10 mouse cellular contexts compared by ENCODE assay signal in the genomic region with DNA sequence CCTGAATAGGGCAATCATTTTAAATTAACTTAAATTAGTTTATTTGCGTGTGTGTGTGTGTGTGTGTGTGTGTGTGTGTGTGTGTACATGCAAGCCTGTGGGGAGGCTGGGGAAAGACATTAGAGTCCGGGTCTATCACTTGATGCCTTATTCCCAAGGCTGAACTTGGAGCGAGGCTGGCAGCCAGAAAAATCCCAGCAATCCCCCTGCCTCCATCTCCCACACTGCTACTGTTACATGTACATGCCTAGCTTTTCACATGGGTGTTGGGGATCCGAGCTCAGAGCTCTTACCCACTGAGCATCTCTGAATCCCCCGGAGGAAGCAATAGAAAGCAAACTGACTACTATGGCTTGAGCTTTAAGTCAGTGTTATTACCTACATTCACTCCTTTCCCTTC. TPM values are rescaled to one million over a fixed set of nuclear protein-coding genes. Genes with fewer than 3 reads are reported as not detected.
A peak's percentile ranks its signal among the peaks of the same experiment; 100 is the strongest.
DNase-seq lines count a peak whose midpoint lies in the region; ATAC-seq and TF ChIP-seq lines count a peak whose summit lies in the region.
"Had no signal": no experiment of that assay in that cellular context is flagged by ENCODE, and none has a peak within 500 bp of the region (broad histone marks: within the 10 kb centered on the region; RNA-seq: fewer than 3 reads in every experiment).

No protein-coding gene starts in this region.

- H3K9me3 ChIP-seq in heart, embryonic 10.5 days, result no peaks in the 10 kb centered on the region
- H3K9me3 ChIP-seq in lung, embryonic 15.5 days, result no peaks in the 10 kb centered on the region
- no peaks in the 10 kb centered on the region for H3K9me3 ChIP-seq in heart, postnatal 0 days (replicated peaks; ENCODE audit: control insufficient read depth, low read length)
- H3K9me3 ChIP-seq in neural tube, embryonic 15.5 days (replicated peaks), result no peaks in the 10 kb centered on the region

- TF ChIP-seq CTCF in heart, postnatal 0 days (IDR thresholded peaks at IDR 0.05; ENCODE audit: low read depth), result no peak

- H3K4me2 ChIP-seq in lung, embryonic 15.5 days, result no peak overlapping the region
- no peak overlapping the region for H3K4me2 ChIP-seq in heart, postnatal 0 days (ENCODE audit: low read depth, low read length)
- H3K4me2 ChIP-seq in neural tube, embryonic 15.5 days, result no peak overlapping the region

- TF ChIP-seq EP300 in heart, postnatal 0 days (IDR thresholded peaks at IDR 0.05; ENCODE audit: low read depth), result no peak

- H3K36me3 ChIP-seq in heart, embryonic 10.5 days, result peaks cover 18% of the 10 kb centered on the region; the same call in 1 of the 2 replicates
- peaks cover 6% of the 10 kb centered on the region for H3K36me3 ChIP-seq in lung, embryonic 15.5 days
- H3K36me3 ChIP-seq in heart, postnatal 0 days (replicated peaks; ENCODE audit: control insufficient read depth, insufficient read depth, low read length), result 0 out of 2 replicates have a peak, but pooled peaks cover 3% of the 10 kb centered on the region
- peaks cover 10% of the 10 kb centered on the region for H3K36me3 ChIP-seq in neural tube, embryonic 15.5 days

- H3K4me3 ChIP-seq in heart, embryonic 10.5 days, result 0 out of 2 replicates have a peak overlapping the region, but pooled peaks have one; percentile 0
- no peak overlapping the region for H3K4me3 ChIP-seq in lung, embryonic 15.5 days
- H3K4me3 ChIP-seq in heart, postnatal 0 days (ENCODE audit: low read depth, low read length), result no peak overlapping the region
- H3K4me3 ChIP-seq in neural tube, embryonic 15.5 days (replicated peaks), result no peak overlapping the region

- intact Hi-C loops in heart, postnatal 14 days (cut with DNase I), result no loop called here

- WGBS in heart, embryonic 10.5 days, result 89% methylated on average over 5 of the region's 5 CpGs
- 76% methylated on average over 5 of the region's 5 CpGs for WGBS in lung, embryonic 15.5 days
- WGBS in heart, postnatal 0 days, result 68% methylated on average over 5 of the region's 5 CpGs
- 73% methylated on average over 5 of the region's 5 CpGs for WGBS in neural tube, embryonic 15.5 days

- ATAC-seq in lung, embryonic 15.5 days (ENCODE audit: borderline replicate concordance, extremely low read depth, low FRiP score, low TSS enrichment), result no peak
- no peak for ATAC-seq in heart, postnatal 0 days (ENCODE audit: insufficient read depth, low read depth)
- ATAC-seq in neural tube, embryonic 15.5 days (ENCODE audit: low FRiP score), result no peak
- no peak for ATAC-seq in megakaryocyte progenitor cell, adult 5-6 weeks (replicated peaks; ENCODE audit: poor library complexity)
- ATAC-seq: activated CD4-positive, CD25-positive, alpha-beta regulatory T cell, adult 4 months had no signal

- H3K27me3 ChIP-seq in heart, embryonic 10.5 days (ENCODE audit: insufficient read depth, poor library complexity, severe bottlenecking), result no peaks in the 10 kb centered on the region
- no peaks in the 10 kb centered on the region for H3K27me3 ChIP-seq in lung, embryonic 15.5 days
- no peaks in the 10 kb centered on the region for H3K27me3 ChIP-seq in heart, postnatal 0 days (ENCODE audit: control insufficient read depth, insufficient read depth, low read length)
- H3K27me3 ChIP-seq in neural tube, embryonic 15.5 days (replicated peaks), result no peaks in the 10 kb centered on the region

- H3K27ac ChIP-seq in heart, embryonic 10.5 days, result peak overlapping the region; percentile 78
- H3K27ac ChIP-seq in lung, embryonic 15.5 days, result peak overlapping the region; percentile 81
- peak overlapping the region; percentile 96 for H3K27ac ChIP-seq in heart, postnatal 0 days (ENCODE audit: low read depth)
- H3K27ac ChIP-seq in neural tube, embryonic 15.5 days (replicated peaks), result peak overlapping the region; percentile 51; the same call in 1 of the 2 replicates

- H3K9ac ChIP-seq in lung, embryonic 15.5 days, result no peak overlapping the region
- H3K9ac ChIP-seq in heart, postnatal 0 days (replicated peaks; ENCODE audit: low read depth, low read length), result no peak overlapping the region
- H3K9ac ChIP-seq in neural tube, embryonic 15.5 days (replicated peaks), result no peak overlapping the region

- no peak for DNase-seq in heart, embryonic 10.5 days (ENCODE audit: low spot score)
- no peak for DNase-seq in heart, postnatal 14 days
- no peak for DNase-seq in lung, postnatal 36 days
- DNase-seq in heart, postnatal 0 days (ENCODE audit: low spot score), result no peak
- DNase-seq in frontal cortex, postnatal 14 days (ENCODE audit: low spot score in 2 of 2), result no peak
- DNase-seq: cerebellum, adult 11-12 months had no signal

- H3K4me1 ChIP-seq in heart, embryonic 10.5 days, result peaks cover 27% of the 10 kb centered on the region
- peaks cover 30% of the 10 kb centered on the region for H3K4me1 ChIP-seq in lung, embryonic 15.5 days
- H3K4me1 ChIP-seq in heart, postnatal 0 days (ENCODE audit: control insufficient read depth, insufficient read depth), result peaks cover 15% of the 10 kb centered on the region
- H3K4me1 ChIP-seq in neural tube, embryonic 15.5 days, result peaks cover 12% of the 10 kb centered on the region

RNA-seq across cellular contexts. Expression of a gene that starts 12.2 kb away (rescaled TPM):
- 31.9 and 34.0 TPM in 2 replicates for polyA plus RNA-seq in heart, embryonic 10.5 days (2016; fragmentation: Nextera tagmentation; extraction: Ambion mirVana)
- total RNA-seq in heart, postnatal 14 days (2021), result 10 to 100 TPM; 13.0 to 13.9 TPM
- polyA plus RNA-seq in lung, embryonic 15.5 days (2015; fragmentation: Nextera tagmentation; extraction: Ambion mirVana), result 15.5 and 16.7 TPM in 2 replicates
- 27.0 and 28.8 TPM in 2 replicates for total RNA-seq in heart, postnatal 0 days (2014; rRNA removed; ENCODE audit: low replicate concordance)
- 14.3 and 15.5 TPM in 2 replicates for polyA plus RNA-seq in heart, postnatal 0 days (2015; fragmentation: Nextera tagmentation; extraction: Ambion mirVana)
- polyA plus RNA-seq in neural tube, embryonic 15.5 days (2015; fragmentation: Nextera tagmentation; extraction: Ambion mirVana), result 20.5 and 21.6 TPM in 2 replicates
- total RNA-seq in megakaryocyte progenitor cell, adult 5-6 weeks (2015), result 8.6 and 9.8 TPM in 2 replicates
- total RNA-seq in megakaryocyte progenitor cell, adult 5-6 weeks (2017), result 10.5 and 14.2 TPM in 2 replicates

RNA-seq across cellular contexts. Expression of a gene that starts 26.8 kb away (rescaled TPM):
- 0.60 and 0.74 TPM in 2 replicates for polyA plus RNA-seq in heart, embryonic 10.5 days (2016; fragmentation: Nextera tagmentation; extraction: Ambion mirVana)
- total RNA-seq in heart, postnatal 14 days (2021), result under 1 TPM; 0.15 to 0.57 TPM
- polyA plus RNA-seq in lung, embryonic 15.5 days (2015; fragmentation: Nextera tagmentation; extraction: Ambion mirVana), result 0.06 TPM in 1 of 2 replicates, not detected in the other
- 7.6 TPM in 1 of 2 replicates, not detected in the other for total RNA-seq in heart, postnatal 0 days (2014; rRNA removed; ENCODE audit: low replicate concordance)
- polyA plus RNA-seq in heart, postnatal 0 days (2015; fragmentation: Nextera tagmentation; extraction: Ambion mirVana), result 0.08 and 0.23 TPM in 2 replicates
- 0.12 and 0.37 TPM in 2 replicates for polyA plus RNA-seq in neural tube, embryonic 15.5 days (2015; fragmentation: Nextera tagmentation; extraction: Ambion mirVana)
- not detected in 2 replicates for total RNA-seq in megakaryocyte progenitor cell, adult 5-6 weeks (2015)
- not detected in 2 replicates for total RNA-seq in megakaryocyte progenitor cell, adult 5-6 weeks (2017)
- polyA plus RNA-seq: activated CD4-positive, CD25-positive, alpha-beta regulatory T cell, adult 4 months had no signal

RNA-seq across cellular contexts. Expression of a gene that starts 31.2 kb away (rescaled TPM):
- polyA plus RNA-seq in heart, embryonic 10.5 days (2016; fragmentation: Nextera tagmentation; extraction: Ambion mirVana), result 4.8 and 6.4 TPM in 2 replicates
- 1 to 10 TPM; 4.2 to 4.4 TPM for total RNA-seq in heart, postnatal 14 days (2021)
- 6.5 and 8.3 TPM in 2 replicates for polyA plus RNA-seq in lung, embryonic 15.5 days (2015; fragmentation: Nextera tagmentation; extraction: Ambion mirVana)
- 10.4 TPM in 1 of 2 replicates, not detected in the other for total RNA-seq in heart, postnatal 0 days (2014; rRNA removed; ENCODE audit: low replicate concordance)
- 1.5 and 2.8 TPM in 2 replicates for polyA plus RNA-seq in heart, postnatal 0 days (2015; fragmentation: Nextera tagmentation; extraction: Ambion mirVana)
- polyA plus RNA-seq in neural tube, embryonic 15.5 days (2015; fragmentation: Nextera tagmentation; extraction: Ambion mirVana), result 5.4 TPM in 2 replicates
- total RNA-seq in megakaryocyte progenitor cell, adult 5-6 weeks (2015), result 24.9 and 29.5 TPM in 2 replicates
- 14.2 and 18.0 TPM in 2 replicates for total RNA-seq in megakaryocyte progenitor cell, adult 5-6 weeks (2017)

RNA-seq across cellular contexts. Expression of a gene that starts 43.4 kb away (rescaled TPM):
- polyA plus RNA-seq in heart, embryonic 10.5 days (2016; fragmentation: Nextera tagmentation; extraction: Ambion mirVana), result 7.7 and 9.8 TPM in 2 replicates
- 1 to 10 TPM; 6.6 to 8.5 TPM for total RNA-seq in heart, postnatal 14 days (2021)
- polyA plus RNA-seq in lung, embryonic 15.5 days (2015; fragmentation: Nextera tagmentation; extraction: Ambion mirVana), result 9.4 and 9.6 TPM in 2 replicates
- total RNA-seq in heart, postnatal 0 days (2014; rRNA removed; ENCODE audit: low replicate concordance), result 1.6 and 5.3 TPM in 2 replicates
- polyA plus RNA-seq in heart, postnatal 0 days (2015; fragmentation: Nextera tagmentation; extraction: Ambion mirVana), result 1.8 and 2.5 TPM in 2 replicates
- 7.9 and 9.0 TPM in 2 replicates for polyA plus RNA-seq in neural tube, embryonic 15.5 days (2015; fragmentation: Nextera tagmentation; extraction: Ambion mirVana)
- 5.5 and 8.3 TPM in 2 replicates for total RNA-seq in megakaryocyte progenitor cell, adult 5-6 weeks (2015)
- total RNA-seq in megakaryocyte progenitor cell, adult 5-6 weeks (2017), result 4.3 and 8.0 TPM in 2 replicates

RNA-seq across cellular contexts. Expression of a gene that starts 43.4 kb away (rescaled TPM):
- polyA plus RNA-seq in heart, embryonic 10.5 days (2016; fragmentation: Nextera tagmentation; extraction: Ambion mirVana), result 23.3 and 23.7 TPM in 2 replicates
- total RNA-seq in heart, postnatal 14 days (2021), result 10 to 100 TPM; 22.6 to 23.0 TPM
- polyA plus RNA-seq in lung, embryonic 15.5 days (2015; fragmentation: Nextera tagmentation; extraction: Ambion mirVana), result 35.7 and 37.1 TPM in 2 replicates
- 12.7 and 19.7 TPM in 2 replicates for total RNA-seq in heart, postnatal 0 days (2014; rRNA removed; ENCODE audit: low replicate concordance)
- 15.9 and 17.8 TPM in 2 replicates for polyA plus RNA-seq in heart, postnatal 0 days (2015; fragmentation: Nextera tagmentation; extraction: Ambion mirVana)
- polyA plus RNA-seq in neural tube, embryonic 15.5 days (2015; fragmentation: Nextera tagmentation; extraction: Ambion mirVana), result 16.0 and 27.4 TPM in 2 replicates
- total RNA-seq in megakaryocyte progenitor cell, adult 5-6 weeks (2015), result 37.8 and 38.0 TPM in 2 replicates
- total RNA-seq in megakaryocyte progenitor cell, adult 5-6 weeks (2017), result 27.3 and 29.5 TPM in 2 replicates
